8 mouse cellular contexts compared by ENCODE assay signal in genomic region chr15:80080711-80081615, GRCm38 (mm10). TPM values are rescaled to one million over a fixed set of nuclear protein-coding genes. Genes with fewer than 3 reads are reported as not detected.
DNase-seq lines count a peak whose midpoint lies in the region; ATAC-seq and TF ChIP-seq lines count a peak whose summit lies in the region.

No protein-coding gene starts in this region.

- peaks cover 60% of the 10 kb centered on the region for H3K36me3 ChIP-seq in hindbrain, embryonic 12.5 days
- H3K36me3 ChIP-seq in liver, embryonic 14.5 days (replicated peaks; ENCODE audit: control insufficient read depth, insufficient read depth, low read depth), result peaks cover 61% of the 10 kb centered on the region
- peaks cover 53% of the 10 kb centered on the region for H3K36me3 ChIP-seq in stomach, embryonic 14.5 days (ENCODE audit: control insufficient read depth, insufficient read depth, low read length)

- WGBS in hindbrain, embryonic 12.5 days, result 65% methylated on average over 9 of the region's 9 CpGs
- 36% methylated on average over 9 of the region's 9 CpGs for WGBS in liver, embryonic 14.5 days (ENCODE audit: insufficient replicate concordance)
- WGBS in stomach, embryonic 14.5 days, result 56% methylated on average over 9 of the region's 9 CpGs

- H3K4me3 ChIP-seq in hindbrain, embryonic 12.5 days, result peak overlapping the region; percentile 67
- H3K4me3 ChIP-seq in liver, embryonic 14.5 days (ENCODE audit: insufficient read depth in 1 of 2, low read depth in 2 of 2, low read length in 2 of 2), result peak overlapping the region; percentile 92 to 95
- peak overlapping the region; percentile 57 for H3K4me3 ChIP-seq in stomach, embryonic 14.5 days (ENCODE audit: low read depth, low read length)

- no peaks in the 10 kb centered on the region for H3K9me3 ChIP-seq in hindbrain, embryonic 12.5 days (replicated peaks)
- no peaks in the 10 kb centered on the region for H3K9me3 ChIP-seq in liver, embryonic 14.5 days (ENCODE audit: control insufficient read depth, low read length)
- H3K9me3 ChIP-seq in stomach, embryonic 14.5 days (ENCODE audit: control insufficient read depth, low read depth, low read length), result no peaks in the 10 kb centered on the region

- H3K9ac ChIP-seq in hindbrain, embryonic 12.5 days, result peak overlapping the region; percentile 90
- H3K9ac ChIP-seq in liver, embryonic 14.5 days (replicated peaks), result peak overlapping the region; percentile 97
- H3K9ac ChIP-seq in stomach, embryonic 14.5 days (replicated peaks; ENCODE audit: low read depth, low read length), result peak overlapping the region; percentile 64

- H3K4me1 ChIP-seq in hindbrain, embryonic 12.5 days, result peaks cover 23% of the 10 kb centered on the region
- peaks cover 17 to 27% of the 10 kb centered on the region in 2 experiments for H3K4me1 ChIP-seq in liver, embryonic 14.5 days (replicated peaks; ENCODE audit: control insufficient read depth in 2 of 2, insufficient read depth in 2 of 2, low read length in 1 of 2)
- H3K4me1 ChIP-seq in stomach, embryonic 14.5 days (ENCODE audit: control insufficient read depth, insufficient read depth, low read length), result peaks cover 17% of the 10 kb centered on the region; the same call in 1 of the 2 replicates

- peak; percentile 76 for DNase-seq in 3T3-L1 (ENCODE audit: low read depth, low spot score)
- DNase-seq in B cell, adult 2 months, result peak; percentile 62
- DNase-seq in cerebellum, adult 9-11 months, result peak; percentile 63
- peak in 1 of 3 experiments; percentile 65 for DNase-seq in liver, embryonic 14.5 days (ENCODE audit: low read depth in 3 of 3, low spot score in 3 of 3)
- DNase-seq in ovary, postnatal 36 days (ENCODE audit: low spot score), result no peak
- DNase-seq in adrenal gland, postnatal 4 days (ENCODE audit: low spot score in 2 of 2), result no peak

- peak overlapping the region; percentile 13; the same call in 1 of the 2 replicates for H3K27ac ChIP-seq in hindbrain, embryonic 12.5 days
- H3K27ac ChIP-seq in liver, embryonic 14.5 days, result peak overlapping the region; percentile 86
- H3K27ac ChIP-seq in stomach, embryonic 14.5 days (ENCODE audit: low read length), result 0 out of 2 replicates have a peak overlapping the region, but pooled peaks have one; percentile 10

- no peak for ATAC-seq in hindbrain, embryonic 12.5 days (ENCODE audit: low FRiP score)
- ATAC-seq in liver, embryonic 14.5 days (ENCODE audit: insufficient read depth), result no peak
- no peak for ATAC-seq in stomach, embryonic 14.5 days (ENCODE audit: insufficient number of reproducible peaks, insufficient read depth, low FRiP score, low read depth)

- H3K27me3 ChIP-seq in hindbrain, embryonic 12.5 days, result no peaks in the 10 kb centered on the region
- no peaks in the 10 kb centered on the region for H3K27me3 ChIP-seq in liver, embryonic 14.5 days (ENCODE audit: control insufficient read depth, insufficient read depth, low read length)
- no peaks in the 10 kb centered on the region for H3K27me3 ChIP-seq in stomach, embryonic 14.5 days (ENCODE audit: control insufficient read depth, insufficient read depth, low read length)

- no peak for TF ChIP-seq EP300 in liver, embryonic 14.5 days (IDR thresholded peaks at IDR 0.05; ENCODE audit: low read depth)

- peak overlapping the region; percentile 77 for H3K4me2 ChIP-seq in hindbrain, embryonic 12.5 days (replicated peaks)
- H3K4me2 ChIP-seq in liver, embryonic 14.5 days (ENCODE audit: low read depth), result peak overlapping the region; percentile 97
- H3K4me2 ChIP-seq in stomach, embryonic 14.5 days (replicated peaks; ENCODE audit: low read depth, low read length), result peak overlapping the region; percentile 54

- peak; percentile 76 for TF ChIP-seq CTCF in liver, embryonic 14.5 days (IDR thresholded peaks at IDR 0.05; ENCODE audit: low read depth)

RNA-seq across cellular contexts. Expression of gene Syngr1, which starts 10.2 kb away (rescaled TPM):
- polyA plus RNA-seq in hindbrain, embryonic 12.5 days (2016; fragmentation: Nextera tagmentation; extraction: Ambion mirVana), result 11.6 and 14.3 TPM in 2 replicates
- 10.4 and 12.0 TPM in 2 replicates for polyA plus RNA-seq in liver, embryonic 14.5 days (2012; rRNA removed)
- polyA plus RNA-seq in liver, embryonic 14.5 days (2014; fragmentation: Nextera tagmentation; extraction: Ambion mirVana), result 14.4 and 17.3 TPM in 2 replicates
- polyA plus RNA-seq in stomach, embryonic 14.5 days (2014; fragmentation: Nextera tagmentation; extraction: Ambion mirVana), result 32.3 and 38.8 TPM in 2 replicates
- 10 to 100 TPM; 26.4 to 27.6 TPM for total RNA-seq in adrenal gland, postnatal 4 days (2021)

RNA-seq across cellular contexts. Expression of gene Rpl3, which starts 10.7 kb away (rescaled TPM):
- polyA plus RNA-seq in hindbrain, embryonic 12.5 days (2016; fragmentation: Nextera tagmentation; extraction: Ambion mirVana), result 642 and 670 TPM in 2 replicates
- 530 and 765 TPM in 2 replicates for polyA plus RNA-seq in liver, embryonic 14.5 days (2012; rRNA removed)
- polyA plus RNA-seq in liver, embryonic 14.5 days (2014; fragmentation: Nextera tagmentation; extraction: Ambion mirVana), result 774 and 804 TPM in 2 replicates
- polyA plus RNA-seq in stomach, embryonic 14.5 days (2014; fragmentation: Nextera tagmentation; extraction: Ambion mirVana), result 1,379 and 1,439 TPM in 2 replicates
- 100 to 1,000 TPM; 927 to 955 TPM for total RNA-seq in adrenal gland, postnatal 4 days (2021)

RNA-seq across cellular contexts. Expression of gene Tab1, which starts 52.0 kb away (rescaled TPM):
- 42.1 and 44.0 TPM in 2 replicates for polyA plus RNA-seq in hindbrain, embryonic 12.5 days (2016; fragmentation: Nextera tagmentation; extraction: Ambion mirVana)
- polyA plus RNA-seq in liver, embryonic 14.5 days (2012; rRNA removed), result 11.2 and 11.9 TPM in 2 replicates
- 9.4 and 10.8 TPM in 2 replicates for polyA plus RNA-seq in liver, embryonic 14.5 days (2014; fragmentation: Nextera tagmentation; extraction: Ambion mirVana)
- 32.2 and 34.9 TPM in 2 replicates for polyA plus RNA-seq in stomach, embryonic 14.5 days (2014; fragmentation: Nextera tagmentation; extraction: Ambion mirVana)
- 10 to 100 TPM; 37.6 to 37.8 TPM for total RNA-seq in adrenal gland, postnatal 4 days (2021)

Comparison
In these comparisons a context has a peak if more than half of its experiments do, and no peak if none do; other contexts are left out.
1. DNase-seq: peak in 3T3-L1 (single experiment), B cell, adult 2 months (2 of 2) and cerebellum, adult 9-11 months (single experiment); none in ovary, postnatal 36 days (single experiment) and adrenal gland, postnatal 4 days (0 of 2).
2. H3K27ac ChIP-seq: peak in every context shown above with its lines; median percentile 86 in liver, embryonic 14.5 days; 13 in hindbrain, embryonic 12.5 days; 10 in stomach, embryonic 14.5 days.
3. Peak in every context shown above with its lines, with median percentiles within 50 percentile points of each other: H3K4me2 ChIP-seq, H3K4me3 ChIP-seq and H3K9ac ChIP-seq.